Mouse (Mus musculus): ENCODE measurements at regions not wholly inside any gene's neighbourhood (a gene's known extent, or its start where the extent isn't known, plus 50 kb on each side); places are given as distances from the start of the nearest gene placed in this dataset.

DNA sequence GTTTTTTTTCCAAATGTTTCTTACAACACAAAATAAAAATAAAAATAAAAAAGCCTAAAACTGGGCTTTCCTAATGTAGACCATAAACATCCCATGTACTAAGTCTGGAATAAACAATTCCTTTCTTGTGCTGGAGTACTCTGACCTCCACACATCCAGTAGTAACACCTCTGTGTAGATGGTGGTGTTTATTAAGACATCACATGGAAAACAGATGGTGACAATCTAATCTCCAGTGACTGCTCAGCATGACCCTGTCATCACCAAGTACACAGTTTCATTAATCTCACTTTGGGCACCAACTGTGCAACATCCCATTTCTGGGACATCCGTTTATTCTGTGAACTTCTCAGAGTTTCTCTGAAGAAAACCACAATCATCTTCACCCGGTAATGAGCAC is 118.7 kb upstream of the Bank1 start:
- Histone ChIP-seq H3K27ac (ENCODE audit: control insufficient read depth, insufficient read depth, low read depth, low read length) (no peak overlapping the region), H3K27me3 (ENCODE audit: control insufficient read depth, insufficient read depth, low read length) (no peaks in the 10 kb centered on the region), H3K36me3 (ENCODE audit: control insufficient read depth, insufficient read depth, low read length) (no peaks in the 10 kb centered on the region), H3K4me1 (ENCODE audit: control insufficient read depth, insufficient read depth, low read length) (peaks cover 2% of the 10 kb centered on the region; the same call in 1 of the 2 replicates), H3K4me3 (ENCODE audit: control insufficient read depth, low read depth, low read length) (no peak overlapping the region)
- TF ChIP-seq CTCF (IDR thresholded peaks at IDR 0.05; ENCODE audit: control insufficient read depth, insufficient read depth, insufficient replicate concordance, low read depth, low read length) (no peak), POLR2A (IDR thresholded peaks at IDR 0.05; ENCODE audit: control insufficient read depth, low read depth, low read length) (no peak)

GRCm38 (mm10) chr3:136442099-136442498 is 116.2 kb upstream of the Bank1 start:
- no peak overlapping the region for H3K27ac ChIP-seq (ENCODE audit: control insufficient read depth, insufficient read depth, low read depth, low read length)
- H3K36me3 ChIP-seq (ENCODE audit: control insufficient read depth, insufficient read depth, low read length), result no peaks in the 10 kb centered on the region
- no peaks in the 10 kb centered on the region for H3K27me3 ChIP-seq (ENCODE audit: control insufficient read depth, insufficient read depth, low read length)
- TF ChIP-seq POLR2A (IDR thresholded peaks at IDR 0.05; ENCODE audit: control insufficient read depth, low read depth, low read length), result no peak
- no peak for TF ChIP-seq CTCF (IDR thresholded peaks at IDR 0.05; ENCODE audit: control insufficient read depth, insufficient read depth, insufficient replicate concordance, low read depth, low read length)
- H3K4me3 ChIP-seq (ENCODE audit: control insufficient read depth, low read depth, low read length), result no peak overlapping the region
- H3K4me1 ChIP-seq (ENCODE audit: control insufficient read depth, insufficient read depth, low read length), result peaks cover 2% of the 10 kb centered on the region; the same call in 1 of the 2 replicates

GRCm38 (mm10) chr3:136439907-136440645 is 114.2 kb upstream of the Bank1 start:
- Histone ChIP-seq H3K4me1 (ENCODE audit: control insufficient read depth, insufficient read depth, low read length) (no peaks in the 10 kb centered on the region), H3K36me3 (ENCODE audit: control insufficient read depth, insufficient read depth, low read length) (no peaks in the 10 kb centered on the region), H3K27me3 (ENCODE audit: control insufficient read depth, insufficient read depth, low read length) (no peaks in the 10 kb centered on the region), H3K4me3 (ENCODE audit: control insufficient read depth, low read depth, low read length) (no peak overlapping the region), H3K27ac (ENCODE audit: control insufficient read depth, insufficient read depth, low read depth, low read length) (no peak overlapping the region)
- no peak for TF ChIP-seq CTCF (IDR thresholded peaks at IDR 0.05; ENCODE audit: control insufficient read depth, insufficient read depth, insufficient replicate concordance, low read depth, low read length)

- H3K36me3 ChIP-seq (ENCODE audit: control insufficient read depth, insufficient read depth, low read length), result no peaks in the 10 kb centered on the region
- no peak for TF ChIP-seq CTCF (IDR thresholded peaks at IDR 0.05; ENCODE audit: control insufficient read depth, insufficient read depth, insufficient replicate concordance, low read depth, low read length)
- no peak for TF ChIP-seq POLR2A (IDR thresholded peaks at IDR 0.05; ENCODE audit: control insufficient read depth, low read depth, low read length)
- no peaks in the 10 kb centered on the region for H3K27me3 ChIP-seq (ENCODE audit: control insufficient read depth, insufficient read depth, low read length)
- H3K4me3 ChIP-seq (ENCODE audit: control insufficient read depth, low read depth, low read length), result no peak overlapping the region
- no peak overlapping the region for H3K27ac ChIP-seq (ENCODE audit: control insufficient read depth, insufficient read depth, low read depth, low read length)
- H3K4me1 ChIP-seq (ENCODE audit: control insufficient read depth, insufficient read depth, low read length), result no peaks in the 10 kb centered on the region
Measured at GRCm38 (mm10) chr3:136439350-136439749, 113.5 kb upstream of the Bank1 start.

DNA sequence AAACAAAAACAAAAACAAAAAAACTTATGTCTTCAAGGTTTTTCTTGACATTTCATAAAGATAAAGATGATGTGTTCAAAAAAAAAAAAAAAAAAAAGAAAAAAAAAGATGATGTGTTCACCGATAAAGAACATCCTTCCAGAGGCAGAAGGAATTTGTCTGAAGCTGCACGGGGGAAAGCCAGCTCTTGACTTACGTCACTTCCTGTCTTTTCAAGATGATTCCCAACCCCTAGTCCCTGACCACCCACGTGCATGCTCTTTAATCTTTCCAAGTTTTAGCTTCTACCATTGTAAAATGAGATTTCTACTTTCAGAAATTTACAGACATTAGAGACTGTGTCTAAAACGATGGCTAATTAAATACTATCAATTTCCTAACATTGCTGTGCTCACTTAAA is 108.5 kb upstream of the Bank1 start:
- TF ChIP-seq CTCF (IDR thresholded peaks at IDR 0.05; ENCODE audit: control insufficient read depth, insufficient read depth, insufficient replicate concordance, low read depth, low read length) (no peak), POLR2A (IDR thresholded peaks at IDR 0.05; ENCODE audit: control insufficient read depth, low read depth, low read length) (no peak)
- Histone ChIP-seq H3K27ac (ENCODE audit: control insufficient read depth, insufficient read depth, low read depth, low read length) (no peak overlapping the region), H3K27me3 (ENCODE audit: control insufficient read depth, insufficient read depth, low read length) (no peaks in the 10 kb centered on the region), H3K36me3 (ENCODE audit: control insufficient read depth, insufficient read depth, low read length) (no peaks in the 10 kb centered on the region), H3K4me1 (ENCODE audit: control insufficient read depth, insufficient read depth, low read length) (no peaks in the 10 kb centered on the region), H3K4me3 (ENCODE audit: control insufficient read depth, low read depth, low read length) (no peak overlapping the region)

DNA sequence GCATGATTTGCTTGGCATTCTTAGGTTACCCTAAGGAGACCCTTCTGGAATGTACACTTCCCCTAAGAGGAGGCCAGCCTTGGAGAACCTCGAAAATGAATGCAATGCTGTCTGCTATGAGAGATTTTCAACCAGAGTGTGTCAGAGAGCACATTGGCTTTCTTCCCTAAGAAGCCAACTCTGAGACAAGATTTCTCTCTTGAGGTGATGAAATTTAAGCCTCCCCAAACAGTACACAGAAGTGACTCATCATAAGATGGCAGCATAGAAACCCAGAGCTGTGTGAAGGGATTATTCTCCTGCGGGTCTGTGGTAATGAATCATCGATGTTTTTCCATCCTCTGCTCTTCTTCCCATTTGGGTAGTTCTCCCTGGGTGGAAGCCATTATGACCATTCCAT is 106.2 kb upstream of the Bank1 start:
- no peak overlapping the region for H3K27ac ChIP-seq (ENCODE audit: control insufficient read depth, insufficient read depth, low read depth, low read length)
- no peaks in the 10 kb centered on the region for H3K27me3 ChIP-seq (ENCODE audit: control insufficient read depth, insufficient read depth, low read length)
- TF ChIP-seq POLR2A (IDR thresholded peaks at IDR 0.05; ENCODE audit: control insufficient read depth, low read depth, low read length) (no peak), CTCF (IDR thresholded peaks at IDR 0.05; ENCODE audit: control insufficient read depth, insufficient read depth, insufficient replicate concordance, low read depth, low read length) (no peak)
- H3K4me1 ChIP-seq (ENCODE audit: control insufficient read depth, insufficient read depth, low read length), result no peaks in the 10 kb centered on the region
- no peaks in the 10 kb centered on the region for H3K36me3 ChIP-seq (ENCODE audit: control insufficient read depth, insufficient read depth, low read length)
- H3K4me3 ChIP-seq (ENCODE audit: control insufficient read depth, low read depth, low read length), result no peak overlapping the region

DNA sequence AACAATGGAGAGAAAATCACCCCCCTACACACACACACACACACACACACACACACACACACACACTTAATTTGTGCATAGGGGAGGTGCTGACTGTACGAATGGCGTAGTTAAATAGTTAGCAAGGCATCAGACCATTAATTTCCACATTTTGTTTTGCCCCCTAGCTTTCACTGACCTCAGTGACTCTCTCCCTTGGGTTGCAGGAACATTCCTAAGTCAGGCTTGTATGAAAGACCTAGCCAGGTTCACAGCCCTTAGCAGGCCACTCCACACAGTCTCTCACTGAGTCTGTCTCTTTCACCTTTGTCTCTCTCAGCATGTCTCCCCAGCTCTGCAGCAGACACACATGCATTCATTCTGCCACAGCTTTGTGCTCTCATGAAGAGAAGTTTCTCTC is 101.6 kb upstream of the Bank1 start:
- Histone ChIP-seq H3K4me1 (ENCODE audit: control insufficient read depth, insufficient read depth, low read length) (no peaks in the 10 kb centered on the region), H3K4me3 (ENCODE audit: control insufficient read depth, low read depth, low read length) (no peak overlapping the region), H3K27me3 (ENCODE audit: control insufficient read depth, insufficient read depth, low read length) (no peaks in the 10 kb centered on the region), H3K27ac (ENCODE audit: control insufficient read depth, insufficient read depth, low read depth, low read length) (no peak overlapping the region), H3K36me3 (ENCODE audit: control insufficient read depth, insufficient read depth, low read length) (no peaks in the 10 kb centered on the region)
- TF ChIP-seq POLR2A (IDR thresholded peaks at IDR 0.05; ENCODE audit: control insufficient read depth, low read depth, low read length), result no peak
- TF ChIP-seq CTCF (IDR thresholded peaks at IDR 0.05; ENCODE audit: control insufficient read depth, insufficient read depth, insufficient replicate concordance, low read depth, low read length), result no peak
